Mouse (Mus musculus) left cerebral cortex, adult 18-20 months (tissue): Measurements from ENCODE around the gene Fam198a. TPM values are rescaled to one million over a fixed set of nuclear protein-coding genes. Genes with fewer than 3 reads are reported as not detected.

Experiments
- DNase-seq, 2 experiments: peaks; one replicate each; pipeline ENCODE4 v3.0.0; 2021 to 2022; ENCODE audit warnings: low spot score in 2 of 2, mixed read lengths in 1 of 2
- total RNA-seq, 2 experiments: library from RNA; stranded (reverse); gene quantifications; 2 replicates each; pipeline ENCODE4 v1.2.3; 2021

The Fam198a gene
- total RNA-seq, 2 experiments from 2014 or later = 5.4 to 7.5 TPM

DNA sequence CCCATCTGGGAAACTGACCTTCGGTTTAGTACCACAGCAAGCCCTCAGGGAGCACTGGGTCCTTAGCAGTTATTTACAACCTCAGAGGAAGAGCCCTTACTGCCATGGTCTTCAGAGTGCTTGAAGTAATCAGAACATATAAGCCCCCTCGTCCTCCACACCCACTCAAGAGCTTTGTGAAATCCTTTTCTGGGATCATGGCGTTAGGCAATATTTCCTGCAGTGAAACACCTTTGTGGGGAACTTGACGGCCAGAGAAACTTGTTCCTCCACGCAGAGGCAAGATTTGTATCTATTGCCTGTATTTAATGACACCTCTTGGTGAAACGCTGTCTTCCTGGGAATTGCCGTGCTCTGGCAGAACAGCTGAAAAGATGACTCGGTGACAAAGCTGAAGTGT is 24.8 kb upstream of the Fam198a start:
- DNase-seq = no peak

DNA sequence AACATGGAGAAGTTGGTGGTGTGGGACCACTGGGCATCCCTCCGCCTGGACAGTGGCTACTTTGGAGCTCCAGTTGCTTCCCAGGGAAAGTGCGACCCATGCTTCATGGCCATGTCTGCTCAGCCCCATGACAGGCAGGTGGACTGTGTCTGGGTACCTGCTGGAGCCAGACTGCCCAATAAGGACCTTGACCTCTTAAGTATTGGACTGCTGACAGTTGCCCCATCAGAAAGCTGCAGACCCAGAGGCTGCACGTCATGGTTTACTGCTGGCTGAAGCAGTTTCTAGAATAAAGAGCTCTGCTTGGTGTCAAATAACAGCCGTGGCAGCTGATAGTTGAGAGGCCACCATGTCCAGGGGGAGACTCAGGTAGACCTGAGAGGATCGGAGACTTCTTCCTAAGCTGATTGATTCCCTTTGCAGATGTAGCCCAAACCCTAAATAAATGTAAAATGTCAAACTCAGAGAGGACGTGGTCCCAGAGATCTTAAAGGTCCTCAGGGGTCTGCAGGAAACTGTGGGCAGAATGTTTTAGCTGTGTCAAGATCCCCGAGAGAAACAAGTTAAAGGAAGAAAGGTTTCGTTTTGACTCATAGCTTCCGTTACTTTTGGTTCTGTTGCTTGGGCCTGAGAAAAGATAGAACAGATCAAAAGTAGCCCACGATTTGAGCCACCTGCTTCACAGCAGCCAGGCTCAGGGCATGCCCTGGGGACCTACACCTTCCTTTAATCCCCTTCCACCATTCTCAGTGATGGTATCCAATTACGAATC is 24.0 kb upstream of the Fam198a start:
- no peak for DNase-seq

DNA sequence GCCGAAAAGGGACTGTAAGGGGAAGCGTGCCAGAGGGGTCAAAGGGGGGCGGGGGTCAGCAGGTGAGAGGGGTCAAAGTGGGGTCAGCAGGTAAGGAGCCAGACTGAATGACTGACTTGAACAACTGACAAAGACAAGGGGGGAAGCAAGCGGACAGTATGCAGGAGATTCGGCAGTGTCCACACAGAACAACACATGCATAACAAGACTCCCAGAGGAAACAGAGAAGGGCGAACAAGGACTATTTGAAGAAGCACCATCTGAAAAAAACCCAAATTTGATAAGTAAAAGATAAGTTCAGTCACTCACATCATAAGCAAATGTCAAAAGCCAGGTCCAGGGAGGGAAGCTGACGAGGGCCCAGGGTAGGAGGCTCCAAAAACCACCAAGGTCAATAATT is 23.1 kb upstream of the Fam198a start:
- no peak for DNase-seq

DNA sequence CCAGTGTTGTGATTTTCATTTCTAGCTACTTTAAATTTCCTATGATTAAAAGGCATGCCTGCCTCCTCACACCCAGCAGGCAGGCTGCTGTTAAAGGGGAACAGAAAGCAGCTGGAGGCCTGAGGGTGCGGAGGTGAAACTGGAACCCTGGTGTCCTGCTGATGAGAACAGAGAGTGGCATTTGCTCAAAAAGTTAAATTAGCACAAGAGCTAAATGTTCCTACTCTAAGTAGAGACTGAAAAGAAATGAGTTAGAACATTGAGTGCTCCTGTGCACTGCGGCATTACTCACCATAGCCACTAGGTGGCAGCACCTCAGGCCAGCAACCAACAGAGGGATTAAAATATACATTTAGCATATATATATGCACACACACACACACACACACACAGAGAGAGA is 22.3 kb upstream of the Fam198a start:
- DNase-seq = peak; percentile 73 to 76

DNA sequence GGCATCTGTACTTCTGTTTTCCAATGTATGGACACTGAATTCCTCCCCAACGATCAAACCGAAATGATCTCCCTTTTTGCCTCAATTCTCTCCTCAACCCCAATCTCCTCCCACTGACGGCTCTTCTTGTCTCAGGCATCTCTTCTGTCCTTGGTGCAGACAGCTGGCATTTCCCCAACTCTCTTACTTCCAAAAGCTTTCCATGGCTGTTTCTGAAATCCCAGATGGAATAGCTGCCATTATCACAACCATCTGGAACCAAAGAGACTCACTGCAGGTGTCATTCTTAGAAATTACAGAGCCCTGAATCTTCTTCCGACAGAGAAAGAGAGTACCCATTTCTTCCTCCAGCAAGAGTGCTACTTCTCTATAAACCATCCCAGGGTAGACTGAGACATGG is 15.9 kb upstream of the Fam198a start:
- no peak for DNase-seq

DNA sequence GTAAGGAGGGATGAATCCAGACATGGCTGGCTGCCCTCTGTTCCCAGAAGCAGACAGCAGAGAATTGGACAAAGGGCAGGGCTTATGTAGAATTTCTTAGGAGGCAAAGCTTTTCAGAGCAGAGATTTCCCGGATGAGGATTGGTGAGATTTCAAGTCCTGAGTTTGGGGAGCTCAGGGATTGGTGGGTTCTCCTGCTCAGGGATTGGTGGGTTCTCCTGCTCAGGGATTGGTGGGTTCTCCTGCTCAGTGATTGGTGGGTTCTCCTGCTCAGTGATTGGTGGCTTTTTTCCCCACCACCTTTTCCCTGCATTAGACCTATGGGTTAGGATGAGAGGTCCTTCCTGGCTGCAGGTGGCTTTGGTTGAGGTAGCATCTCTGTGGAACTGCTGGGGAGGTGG is 13.8 kb upstream of the Fam198a start:
- no peak for DNase-seq

DNA sequence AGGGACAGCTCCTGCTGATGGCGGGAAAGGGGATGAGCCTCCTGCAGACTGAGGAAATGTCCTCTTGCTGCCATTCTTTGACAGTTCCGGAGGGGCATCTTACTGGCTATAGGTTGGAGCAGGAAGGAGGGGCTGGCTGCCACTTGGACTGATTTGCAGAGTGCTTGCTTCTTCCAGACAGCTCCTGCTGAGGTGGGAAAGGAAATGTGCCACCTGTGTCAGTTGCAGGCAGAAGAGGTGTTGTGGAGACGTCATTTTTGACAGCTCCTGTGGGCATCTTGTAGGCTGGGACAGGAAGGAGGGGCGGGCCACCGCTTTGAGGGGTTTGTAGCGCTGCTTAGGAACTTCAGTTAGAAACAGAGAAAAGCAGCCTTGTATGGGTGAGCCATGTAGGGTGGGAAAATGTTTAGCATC is 13.3 kb upstream of the Fam198a start:
- no peak for DNase-seq

DNA sequence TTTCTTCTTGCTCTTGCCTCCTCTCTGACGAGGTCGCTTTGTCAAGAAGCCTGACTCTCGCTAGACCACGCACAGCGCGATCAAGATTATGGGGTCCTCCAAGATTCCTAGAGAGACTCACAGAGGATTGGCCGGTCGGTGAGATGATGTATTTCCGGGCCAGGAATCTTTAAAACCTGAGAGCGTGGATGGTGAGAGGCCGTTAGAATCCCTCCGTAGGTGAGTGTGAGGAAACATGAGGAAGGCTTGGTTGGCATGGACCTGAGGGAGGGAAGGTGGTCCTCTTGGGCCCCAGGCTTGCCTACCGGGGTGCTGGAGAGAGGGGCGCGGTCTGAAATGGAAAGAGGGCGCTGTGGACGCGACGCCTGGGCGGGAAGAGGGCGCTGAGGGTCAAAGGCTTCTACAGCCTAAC is 12.8 kb upstream of the Fam198a start:
- DNase-seq = no peak

DNA sequence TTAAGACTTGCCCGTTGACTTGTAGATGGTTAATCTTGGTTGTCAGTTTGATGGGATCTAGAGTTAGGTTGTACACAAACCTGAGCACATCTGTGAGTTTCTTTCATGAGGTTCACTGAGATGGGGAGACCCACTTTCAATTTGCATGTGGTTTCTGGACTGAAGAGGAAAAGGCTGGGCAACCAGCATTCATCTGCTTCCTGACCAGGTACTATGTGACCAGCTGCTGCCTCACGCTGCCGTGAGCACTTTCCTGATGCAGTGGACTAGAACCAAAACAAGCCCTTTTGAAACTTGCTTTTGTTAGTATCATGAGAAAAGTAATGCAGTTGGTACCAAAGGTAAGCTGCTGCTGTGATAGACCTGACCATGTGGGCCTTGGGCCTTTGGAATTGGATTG is 7.8 kb upstream of the Fam198a start:
- no peak for DNase-seq

DNA sequence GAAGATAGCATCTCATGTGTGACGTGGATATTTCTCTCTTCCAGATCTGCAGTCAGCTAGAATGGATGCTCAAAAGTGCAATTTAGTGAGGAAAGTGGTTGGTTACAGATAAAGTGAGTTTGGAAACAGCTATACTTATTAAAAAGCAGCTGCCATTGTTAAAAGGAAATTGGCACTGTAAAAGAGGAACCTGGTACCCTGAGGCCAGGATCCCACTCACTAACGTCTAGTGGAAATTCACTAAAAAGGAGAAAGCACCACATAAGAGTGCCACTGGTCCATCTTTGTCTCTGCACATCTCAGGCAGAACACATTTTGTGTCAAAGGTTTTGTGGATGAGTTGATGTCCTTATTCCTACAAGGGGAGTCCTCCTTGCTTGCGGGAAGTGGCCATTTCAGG is 7.2 kb upstream of the Fam198a start:
- no peak for DNase-seq

DNA sequence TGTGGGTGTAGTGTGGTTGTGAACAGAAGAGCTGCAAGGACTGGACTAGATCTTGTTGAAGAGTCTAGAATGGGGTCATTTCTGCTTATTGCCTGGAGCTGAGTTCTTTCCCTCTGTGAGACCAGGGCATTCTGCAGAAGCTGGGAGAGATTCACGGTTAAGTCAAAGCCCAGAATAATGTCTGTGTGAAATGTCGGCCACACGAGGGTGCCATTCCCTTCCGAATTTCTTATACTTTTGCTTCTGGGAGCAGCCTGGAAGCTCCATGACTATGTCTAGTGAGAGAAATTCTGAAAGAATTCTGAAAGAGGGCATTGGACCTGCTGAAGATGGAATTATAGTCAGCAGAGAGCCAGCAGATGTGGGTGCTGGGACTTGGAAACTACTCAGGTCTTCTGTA is 3.0 kb upstream of the Fam198a start:
- DNase-seq = peak; percentile 80 to 82

DNA sequence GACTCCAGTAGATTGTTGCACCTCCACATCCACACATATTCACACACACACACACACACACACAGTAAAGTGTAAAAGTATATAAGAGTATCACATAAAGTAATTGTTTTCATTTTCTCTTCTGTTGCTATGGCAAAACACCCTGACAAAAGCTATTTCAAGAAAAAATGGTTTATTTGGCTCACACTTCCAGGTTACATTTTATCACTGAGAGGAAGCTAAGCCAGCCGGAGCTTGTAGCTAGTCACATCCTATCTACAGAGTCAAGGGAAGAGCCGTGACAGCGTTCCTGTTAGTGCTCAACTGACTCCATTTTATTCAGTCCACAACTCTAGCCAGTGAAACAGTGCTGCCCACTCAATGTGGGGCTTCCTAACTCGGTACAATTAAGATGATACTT is 2.4 kb upstream of the Fam198a start:
- DNase-seq = no peak

DNA sequence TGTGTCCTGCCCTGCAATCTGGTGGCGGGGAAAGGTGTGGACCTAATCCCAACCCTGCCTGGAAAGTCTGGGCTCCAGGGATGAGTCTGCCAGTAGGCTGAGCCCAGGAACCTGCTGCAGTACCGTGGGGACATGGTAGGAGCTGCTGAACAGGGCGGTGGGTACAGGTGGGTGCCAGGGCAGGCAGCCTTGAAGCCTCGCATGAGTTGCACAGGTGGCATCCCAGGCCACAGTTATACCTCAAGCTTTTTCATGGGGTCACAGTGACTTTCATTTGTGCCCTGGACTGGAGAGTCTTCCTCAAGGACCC is 281 bp downstream of the Fam198a start:
- no peak for DNase-seq

DNA sequence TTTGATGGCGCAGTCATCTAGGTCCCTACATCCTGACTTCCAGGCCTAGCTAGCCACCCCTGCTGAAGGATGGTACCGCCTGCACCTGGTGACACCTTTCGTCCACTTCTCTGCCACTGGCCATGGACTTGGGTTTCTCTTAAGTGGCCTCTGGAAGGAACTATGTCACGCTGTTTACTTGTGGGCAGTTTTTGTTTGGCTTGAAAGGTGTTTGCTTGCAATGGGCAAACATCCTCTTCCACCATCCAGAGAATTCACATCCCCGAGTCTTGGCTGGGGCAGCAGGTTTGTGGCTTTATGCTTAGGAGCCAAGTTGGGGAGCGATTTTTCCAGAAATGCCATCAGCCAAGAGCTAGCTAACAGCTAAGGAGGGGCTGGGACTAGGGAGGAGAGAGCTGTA is 1.8 kb downstream of the Fam198a start:
- DNase-seq = no peak

DNA sequence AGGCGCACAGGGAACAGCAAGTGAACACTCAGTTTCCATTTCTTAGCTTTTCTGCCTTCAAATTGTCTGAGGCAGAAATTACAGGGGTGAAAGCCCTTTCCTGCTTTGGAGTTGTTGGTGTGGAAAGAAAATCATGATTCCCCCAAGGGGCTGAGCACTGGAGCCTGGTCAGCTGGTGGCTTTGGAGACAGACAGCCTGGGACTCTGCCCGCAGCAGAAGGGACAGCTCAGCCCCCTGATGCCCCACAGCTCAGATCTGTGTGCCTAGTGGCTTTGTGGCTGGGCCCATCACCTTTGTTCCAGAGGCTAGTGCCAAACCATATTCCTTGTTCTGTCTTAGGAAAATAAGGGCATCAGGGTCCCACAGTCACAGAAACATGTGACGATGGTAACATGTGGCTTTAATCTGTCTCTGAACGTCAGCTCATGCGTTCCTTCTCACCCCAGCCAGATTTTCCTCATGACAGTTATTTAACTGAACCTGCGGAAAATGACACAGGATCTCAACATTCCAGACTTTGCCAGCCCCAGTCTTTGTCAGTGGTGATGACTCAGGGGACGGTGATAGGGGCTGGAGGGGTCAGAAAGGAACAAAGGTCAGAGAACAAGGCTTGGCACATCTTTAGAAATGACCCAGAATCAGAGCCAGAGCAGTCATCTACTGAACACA is 9.3 kb downstream of the Fam198a start:
- no peak for DNase-seq

DNA sequence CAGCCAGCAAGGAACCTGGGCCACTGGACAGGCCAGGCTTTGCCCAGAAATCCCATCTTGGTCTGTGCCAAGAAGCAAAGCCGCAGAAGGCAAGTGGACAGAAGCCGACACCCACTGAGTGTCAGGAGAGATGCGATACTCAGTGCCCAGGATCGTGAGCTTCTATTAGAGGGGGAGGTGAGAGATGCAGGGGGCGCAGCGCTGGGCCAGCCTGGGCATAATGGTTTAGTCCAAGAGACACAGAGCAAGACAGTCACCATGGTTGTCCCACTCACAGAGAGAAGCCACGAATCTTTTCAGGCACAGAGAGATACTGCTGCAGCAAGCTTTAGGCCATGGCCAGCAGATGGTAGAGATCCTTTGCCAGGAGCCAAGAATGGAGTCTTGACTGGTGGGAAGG is 14.2 kb downstream of the Fam198a start:
- DNase-seq = no peak

DNA sequence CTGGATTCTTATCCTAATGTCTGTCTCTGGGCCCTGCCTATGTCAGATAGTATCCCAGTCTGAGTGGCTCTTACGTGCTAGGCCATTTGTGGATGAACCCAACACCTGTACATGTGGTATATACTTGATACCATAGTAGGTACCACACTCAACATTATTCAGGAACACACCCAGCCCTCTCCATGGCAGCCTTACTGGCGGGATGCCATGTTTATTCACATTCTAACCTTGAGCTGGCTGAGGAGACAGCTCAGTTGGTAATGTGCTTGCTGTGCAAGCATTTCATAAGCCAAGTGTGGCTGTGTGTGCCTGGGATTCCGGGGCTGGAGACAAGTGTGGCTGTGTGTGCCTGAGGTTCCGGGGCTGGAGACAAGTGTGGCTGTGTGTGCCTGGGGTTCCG is 17.5 kb downstream of the Fam198a start:
- DNase-seq = no peak

DNA sequence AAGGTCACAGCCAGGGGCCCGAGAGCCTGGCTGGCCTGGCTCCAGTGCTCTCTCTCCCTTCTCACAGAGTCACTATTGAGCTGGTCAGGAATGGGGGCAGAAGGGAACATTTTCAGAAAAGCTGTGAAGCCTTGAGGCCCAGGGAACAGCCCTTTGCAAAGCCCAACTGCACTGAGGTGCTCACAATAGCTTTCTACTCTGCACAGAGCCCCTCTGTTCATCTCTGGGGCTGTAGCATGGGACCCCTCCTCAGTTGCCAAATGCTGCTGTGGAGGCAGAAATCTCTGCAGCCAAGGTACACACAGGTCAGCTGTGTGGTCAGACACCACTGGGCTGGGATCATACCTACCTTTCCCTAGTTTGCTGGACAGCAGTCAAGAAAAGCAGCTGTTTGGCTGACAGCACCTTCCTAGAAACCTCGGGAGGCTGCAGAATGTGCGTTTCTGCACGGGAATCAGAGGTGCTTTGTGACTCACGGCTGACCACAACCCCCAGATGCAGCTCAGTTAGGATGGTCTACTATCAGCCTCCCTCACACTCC is 19.1 kb downstream of the Fam198a start:
- no peak for DNase-seq

DNA sequence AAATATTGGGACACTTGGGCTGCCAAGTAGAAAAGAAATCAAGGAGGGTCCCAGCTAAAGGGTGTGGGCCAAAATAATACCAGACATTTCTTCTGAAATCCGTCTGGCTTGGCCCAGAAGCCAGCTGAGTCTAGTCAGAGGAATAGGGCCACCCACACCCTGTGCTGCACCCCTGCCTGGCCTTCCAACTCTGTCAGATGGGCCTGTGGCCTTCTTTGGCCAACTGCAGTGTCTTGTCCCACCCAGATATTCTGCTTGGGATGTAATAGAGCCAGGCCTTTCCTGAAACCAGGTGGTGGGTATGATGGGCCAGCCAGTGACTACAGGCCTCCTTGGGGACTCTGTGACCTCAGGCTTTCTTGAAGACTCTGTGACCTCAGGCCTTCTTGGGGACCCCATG is 22.4 kb downstream of the Fam198a start:
- DNase-seq = no peak

DNA sequence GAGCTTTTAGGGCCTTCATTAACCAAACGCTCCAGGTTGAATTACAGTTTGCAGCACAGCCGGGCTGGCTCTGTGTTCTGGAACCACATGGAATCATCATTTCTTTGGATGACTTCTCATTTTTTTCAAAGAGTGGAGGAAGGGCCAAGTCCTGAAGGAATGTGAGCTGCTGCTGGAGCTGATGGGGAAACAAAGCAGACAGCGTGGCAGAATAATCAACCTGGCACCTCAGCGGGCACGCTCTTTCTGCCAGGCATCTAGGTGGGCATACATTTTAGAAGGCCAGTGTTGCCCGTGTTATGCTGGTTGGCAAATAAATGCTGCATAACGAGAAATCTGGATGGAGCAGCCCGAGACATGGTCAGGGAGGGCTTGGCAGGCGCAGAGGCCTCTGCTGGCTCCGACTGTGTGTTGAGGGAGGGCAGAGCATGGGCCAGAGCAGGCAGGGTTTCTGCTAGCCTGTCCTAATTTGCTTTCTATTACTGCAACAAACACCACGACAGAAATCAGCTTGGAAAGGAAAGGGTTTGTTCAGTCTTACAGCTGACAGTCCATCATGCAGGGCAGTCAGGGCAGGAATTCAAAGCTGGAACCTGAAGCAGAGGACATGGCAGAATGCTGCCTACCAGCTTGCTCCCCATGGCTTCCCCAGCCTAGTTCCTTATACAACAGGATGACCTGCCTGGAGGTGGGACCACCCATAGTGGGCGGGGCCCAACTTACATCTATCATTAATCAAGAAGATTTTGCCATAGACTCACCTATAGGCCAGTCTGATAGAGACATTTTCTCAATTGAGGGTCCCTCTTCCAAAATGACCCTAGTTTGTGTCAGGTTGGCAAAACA is 23.6 kb downstream of the Fam198a start:
- DNase-seq = no peak

DNA sequence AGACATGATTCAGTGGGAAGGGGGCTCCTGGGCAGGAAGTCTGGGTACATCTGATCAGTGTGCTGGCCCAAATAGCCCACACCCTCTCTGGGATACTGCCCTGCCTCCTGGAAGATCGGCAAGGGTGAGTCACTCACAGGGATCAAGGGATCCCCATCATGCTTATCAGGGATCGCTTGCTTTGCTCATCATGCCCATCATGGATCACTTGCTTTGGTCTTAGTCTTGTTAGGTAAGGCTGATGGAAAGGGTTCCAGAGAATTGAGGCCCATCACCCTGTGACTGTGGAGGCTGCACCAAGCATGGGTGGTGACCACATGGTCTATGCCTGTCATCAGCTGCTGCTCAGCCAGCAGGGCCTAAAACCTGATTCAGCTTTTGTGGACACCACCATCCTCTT is 24.5 kb downstream of the Fam198a start:
- no peak for DNase-seq

DNA sequence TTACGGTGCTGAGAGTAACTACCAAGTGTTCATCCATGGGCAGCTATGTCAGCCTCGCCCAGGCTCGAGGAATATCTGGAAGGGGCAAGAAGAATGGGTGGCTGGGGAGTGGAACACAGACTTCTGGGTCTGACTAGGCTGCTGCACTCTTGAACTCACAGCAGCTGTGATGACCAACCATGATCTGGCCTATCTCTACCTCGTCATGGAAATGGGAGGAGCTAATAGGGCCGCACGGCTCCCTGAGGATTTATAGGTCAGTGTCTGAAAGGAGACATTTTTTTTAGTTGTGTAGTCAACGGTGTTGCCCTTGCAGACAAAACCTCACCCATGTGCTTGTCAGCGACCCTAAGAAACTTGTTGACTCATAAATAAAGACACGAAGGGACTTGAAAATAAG is 30.3 kb downstream of the Fam198a start:
- DNase-seq = no peak
